Mouse (Mus musculus): ENCODE data around the gene Ugt1a6a. TPM values are rescaled to one million over a fixed set of nuclear protein-coding genes. Genes with fewer than 3 reads are reported as not detected.

Gene Ugt1a6a
- polyA plus RNA-seq, 1 experiment = not detected

GRCm38 (mm10) chr1:88230981-88231802, 96.6 kb downstream of the Ugt1a6a start:
- TF ChIP-seq GATA1 (IDR thresholded peaks at IDR 0.05; ENCODE audit: low read length) = no peak

DNA sequence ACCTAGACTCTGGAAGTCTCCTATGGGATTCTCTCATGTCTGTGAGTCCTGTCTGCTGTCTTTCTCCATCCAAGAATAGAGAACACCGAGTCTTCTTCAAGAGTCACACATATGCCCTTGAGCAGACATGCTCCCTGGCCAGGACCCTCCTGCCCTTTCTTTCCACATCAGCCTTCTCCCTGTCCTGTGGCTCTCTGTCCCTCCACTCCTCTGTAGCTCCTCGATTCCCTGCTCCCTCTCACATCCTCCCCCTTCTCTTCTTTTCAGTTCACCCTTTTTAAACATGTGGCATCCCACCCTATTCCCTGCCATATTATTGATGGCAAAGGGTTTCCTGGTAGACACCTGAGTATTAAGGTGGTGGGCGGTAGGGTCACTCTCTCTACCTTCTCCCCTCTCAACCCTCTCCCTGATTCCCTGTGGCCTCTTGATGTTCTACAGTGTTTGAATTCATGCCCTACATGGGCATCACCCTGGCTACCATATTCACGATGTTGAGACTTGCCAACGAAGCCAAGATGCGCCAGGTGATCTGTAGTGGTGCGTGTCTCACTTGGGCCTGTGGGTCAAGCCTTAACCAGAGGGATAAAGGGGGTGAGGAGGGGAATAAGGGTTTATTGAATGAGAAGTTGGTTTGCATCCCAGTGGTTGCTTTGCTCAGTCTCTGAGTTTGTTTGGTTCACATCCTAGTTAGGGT, 97.3 kb downstream of the Ugt1a6a start:
- TF ChIP-seq GATA1 (IDR thresholded peaks at IDR 0.05; ENCODE audit: low read length) = no peak

DNA sequence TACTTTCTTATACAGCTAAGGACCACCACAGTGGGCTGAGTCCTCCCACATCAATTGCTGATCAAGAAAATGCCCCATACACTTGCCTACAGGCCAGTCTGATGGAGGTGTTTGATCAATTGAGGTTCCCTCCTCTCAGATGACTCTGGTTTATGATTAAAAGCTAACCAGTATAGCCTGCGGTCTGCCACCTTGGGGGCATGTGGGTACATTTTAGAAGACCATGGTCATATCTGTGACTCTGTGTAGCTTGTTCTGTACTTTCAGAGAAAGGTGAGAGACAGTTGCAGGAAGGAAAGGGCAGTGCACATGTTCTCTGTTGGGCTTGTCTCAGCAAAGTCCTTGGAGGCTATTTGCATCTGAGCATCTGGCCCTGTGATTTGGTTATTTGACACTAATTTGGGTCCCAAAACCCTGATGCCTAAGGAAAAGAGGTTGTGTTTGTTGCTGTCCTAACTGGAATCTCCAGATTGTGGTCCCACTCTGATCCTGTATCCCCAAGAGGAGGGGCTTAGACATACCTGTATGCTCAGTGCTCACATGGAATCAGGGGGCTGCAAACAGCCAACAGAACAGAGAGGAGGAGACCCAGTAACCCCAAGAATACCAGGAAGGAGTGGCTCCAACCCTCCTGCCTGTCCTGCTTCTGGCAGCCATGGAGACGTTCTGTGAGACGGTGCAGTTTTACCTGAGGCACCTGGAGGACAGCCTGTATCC, 98.2 kb downstream of the Ugt1a6a start:
- TF ChIP-seq GATA1 (IDR thresholded peaks at IDR 0.05; ENCODE audit: low read length) = no peak

DNA sequence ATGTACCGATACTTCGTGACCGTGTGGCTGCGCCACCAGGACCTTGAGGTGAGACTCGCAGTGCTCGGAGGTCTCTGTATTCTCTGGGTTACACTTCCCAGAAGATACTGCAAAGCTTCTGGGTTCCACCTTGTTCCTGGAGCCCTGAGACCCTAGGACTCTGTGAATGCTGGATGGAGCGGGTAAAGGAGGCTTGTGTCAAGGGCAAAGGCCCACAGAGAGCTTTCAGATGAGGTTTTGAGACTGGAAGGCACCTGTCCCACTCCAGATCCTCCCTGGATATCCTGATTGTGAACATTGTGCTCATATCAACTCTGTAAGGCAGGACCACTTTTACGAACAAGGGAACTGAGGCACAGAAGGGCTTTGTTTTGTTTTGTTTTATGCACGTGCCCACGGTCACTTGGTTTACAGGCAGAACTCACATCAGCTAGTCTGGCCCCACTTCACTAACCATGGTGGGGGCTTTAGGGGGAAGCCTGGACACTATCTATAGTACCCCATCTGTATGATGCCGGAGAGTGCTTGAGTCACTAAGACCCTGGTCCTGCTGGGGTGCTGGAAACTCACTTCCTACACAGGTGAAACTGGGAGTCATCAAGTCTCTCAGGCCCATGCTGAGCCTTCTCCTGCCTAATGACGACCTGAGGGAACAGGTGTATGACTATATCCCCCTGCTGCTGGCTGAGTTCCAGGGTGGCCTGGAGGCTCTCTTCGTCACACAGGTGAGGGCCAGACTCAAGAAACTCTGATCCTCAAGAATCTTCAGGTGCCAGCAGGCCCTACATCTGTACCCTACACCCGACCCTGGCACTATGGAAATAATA, 99.0 kb downstream of the Ugt1a6a start:
- TF ChIP-seq GATA1 (IDR thresholded peaks at IDR 0.05; ENCODE audit: low read length) = no peak

- no peak for TF ChIP-seq GATA1 (IDR thresholded peaks at IDR 0.05; ENCODE audit: low read length)
These were observed 99.6 kb downstream of the Ugt1a6a start for GRCm38 (mm10) chr1:88234248-88234610.

DNA sequence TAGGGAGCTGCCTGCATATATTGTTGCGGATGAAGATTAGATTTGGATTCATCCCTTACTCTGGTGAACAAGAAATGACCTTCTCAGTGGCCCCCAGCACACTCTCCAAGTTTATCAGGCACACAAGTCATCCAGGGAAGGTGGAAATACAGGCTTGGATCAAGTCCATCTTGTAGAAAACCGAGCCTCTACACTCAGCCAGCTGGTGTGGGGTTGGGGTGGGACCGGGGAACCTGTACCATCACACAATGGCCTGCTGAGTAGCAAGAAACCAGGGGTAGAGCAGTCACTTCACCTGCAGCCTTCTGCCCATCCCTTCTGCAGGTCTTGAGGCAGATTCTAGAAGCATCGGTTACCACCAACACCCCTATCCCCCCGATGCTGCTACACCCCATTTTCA, 100.0 kb downstream of the Ugt1a6a start:
- TF ChIP-seq GATA1 (IDR thresholded peaks at IDR 0.05; ENCODE audit: low read length) = no peak

- TF ChIP-seq GATA1 (IDR thresholded peaks at IDR 0.05; ENCODE audit: low read length) = no peak
These were observed 100.7 kb downstream of the Ugt1a6a start for GRCm38 (mm10) chr1:88235046-88235893.

DNA sequence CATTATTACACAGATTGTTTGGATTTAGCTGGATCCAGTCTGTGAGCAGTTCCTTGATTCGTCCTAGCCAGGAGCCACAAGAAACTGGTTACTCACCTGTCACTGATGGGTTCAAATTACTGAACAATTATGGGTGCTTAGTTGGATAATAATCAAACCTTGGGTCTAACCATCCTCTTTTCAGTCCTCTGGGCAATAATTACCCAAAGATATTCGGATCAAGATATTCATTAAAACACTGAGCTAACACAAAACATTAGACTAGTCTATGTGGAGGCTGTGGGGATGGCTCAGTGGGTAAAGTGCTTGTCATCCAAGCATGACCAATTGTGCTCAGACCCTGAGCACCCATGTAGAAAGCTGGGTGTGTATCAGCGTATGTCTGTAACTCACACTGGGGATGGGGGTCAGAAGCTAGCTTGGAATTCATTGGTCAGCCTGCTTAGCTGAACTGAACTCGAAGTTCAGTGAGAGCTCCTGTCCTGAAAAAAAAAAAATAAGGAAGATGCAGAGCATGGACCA, 101.3 kb downstream of the Ugt1a6a start:
- TF ChIP-seq GATA1 (IDR thresholded peaks at IDR 0.05; ENCODE audit: low read length) = no peak

DNA sequence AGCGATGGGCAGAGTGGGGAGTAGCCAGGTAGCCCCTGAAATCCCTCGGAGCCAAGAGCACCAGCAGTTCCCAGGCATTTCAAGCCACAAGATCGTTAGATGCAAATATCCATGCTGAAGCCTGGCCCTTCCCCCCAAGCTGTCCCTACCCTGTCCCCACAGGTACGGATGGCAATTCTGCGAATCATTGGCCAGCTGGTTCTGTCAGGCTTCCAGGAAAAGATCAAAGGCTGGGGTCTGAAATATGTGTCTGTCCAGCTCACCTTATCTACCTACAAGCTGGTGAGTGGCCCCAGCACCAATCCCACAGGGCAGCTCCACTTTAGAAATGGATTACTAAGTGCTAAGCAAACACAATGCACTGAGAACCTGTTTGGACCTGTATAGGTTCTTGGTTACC, 102.7 kb downstream of the Ugt1a6a start:
- TF ChIP-seq GATA1 (IDR thresholded peaks at IDR 0.05; ENCODE audit: low read length) = no peak

DNA sequence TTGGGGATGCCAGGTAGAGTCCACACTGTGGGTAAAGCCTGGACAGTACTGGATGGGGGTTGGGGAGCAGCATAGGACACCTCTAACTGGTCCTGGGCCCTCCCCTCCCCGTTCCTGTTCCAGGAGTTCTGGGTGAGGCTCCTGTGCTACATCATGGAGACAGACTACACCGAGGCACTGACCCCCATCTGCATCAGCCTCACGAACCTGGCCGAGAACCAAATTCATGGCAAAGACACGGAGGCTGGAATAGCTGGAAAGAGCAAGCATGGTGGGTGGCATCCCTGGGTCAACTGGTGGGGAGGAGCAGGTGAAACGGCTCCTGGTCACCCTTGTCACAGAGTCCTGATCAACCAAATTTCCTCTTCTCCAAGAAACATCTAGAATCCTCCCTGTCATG, 104.2 kb downstream of the Ugt1a6a start:
- TF ChIP-seq GATA1 (IDR thresholded peaks at IDR 0.05; ENCODE audit: low read length) = no peak

DNA sequence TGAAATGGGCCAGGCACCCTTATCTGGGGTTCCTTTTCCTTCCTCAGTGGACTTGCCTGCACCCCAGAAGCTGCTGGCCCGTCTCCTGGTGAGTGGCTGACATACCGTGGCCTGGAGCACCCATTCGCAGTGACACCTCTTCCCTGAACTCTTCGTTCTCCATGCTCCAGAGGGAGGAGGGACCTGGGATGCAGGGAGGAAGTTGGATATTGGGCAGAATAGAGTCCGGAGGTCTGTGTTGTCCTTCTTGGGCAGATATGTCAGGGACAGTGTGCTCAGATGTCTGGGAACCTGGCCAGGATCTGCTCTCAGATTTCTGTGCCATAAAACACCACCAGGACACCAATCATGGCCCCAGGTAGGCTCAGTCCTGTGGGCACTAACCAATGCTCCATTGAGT, 105.5 kb downstream of the Ugt1a6a start:
- no peak for TF ChIP-seq GATA1 (IDR thresholded peaks at IDR 0.05; ENCODE audit: low read length)

DNA sequence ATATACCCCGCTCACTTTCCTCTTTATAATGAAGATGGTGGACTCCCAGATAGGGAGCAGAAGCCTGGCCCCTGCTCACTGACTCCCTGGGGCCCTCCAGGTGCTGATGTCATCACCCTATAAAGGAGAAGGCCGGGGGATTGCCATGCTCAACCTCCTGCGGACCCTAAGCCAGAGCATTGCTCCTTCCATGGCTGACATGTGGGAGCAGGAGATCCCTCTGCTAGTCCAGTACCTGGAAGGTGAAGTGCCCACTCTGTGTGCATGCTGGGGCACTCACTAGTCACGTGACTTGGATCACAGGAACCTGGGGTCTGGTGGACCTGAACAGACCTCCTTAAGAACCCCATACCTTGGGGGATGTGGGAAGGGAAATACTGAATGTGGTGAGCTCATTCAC, 106.0 kb downstream of the Ugt1a6a start:
- no peak for TF ChIP-seq GATA1 (IDR thresholded peaks at IDR 0.05; ENCODE audit: low read length)

DNA sequence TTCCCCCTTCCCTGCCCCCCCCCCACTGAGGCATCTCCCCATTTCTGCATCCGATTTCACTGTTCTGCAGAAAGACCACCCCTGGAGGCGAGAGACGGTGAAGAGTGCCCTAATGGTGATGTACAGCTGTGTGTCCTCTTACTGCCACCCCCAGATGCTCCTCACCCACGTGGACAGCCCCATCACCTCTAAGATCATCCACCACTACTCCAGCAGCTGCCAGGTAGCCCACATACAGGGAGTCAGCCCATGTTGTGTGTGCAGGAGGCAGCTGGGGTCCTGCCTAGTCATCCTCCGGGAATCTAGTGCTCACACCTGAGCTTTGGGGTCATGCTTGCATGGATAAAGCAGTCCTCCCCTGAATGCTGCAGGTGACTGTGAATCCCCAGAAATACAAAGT, 109.3 kb downstream of the Ugt1a6a start:
- no peak for TF ChIP-seq GATA1 (IDR thresholded peaks at IDR 0.05; ENCODE audit: low read length)

DNA sequence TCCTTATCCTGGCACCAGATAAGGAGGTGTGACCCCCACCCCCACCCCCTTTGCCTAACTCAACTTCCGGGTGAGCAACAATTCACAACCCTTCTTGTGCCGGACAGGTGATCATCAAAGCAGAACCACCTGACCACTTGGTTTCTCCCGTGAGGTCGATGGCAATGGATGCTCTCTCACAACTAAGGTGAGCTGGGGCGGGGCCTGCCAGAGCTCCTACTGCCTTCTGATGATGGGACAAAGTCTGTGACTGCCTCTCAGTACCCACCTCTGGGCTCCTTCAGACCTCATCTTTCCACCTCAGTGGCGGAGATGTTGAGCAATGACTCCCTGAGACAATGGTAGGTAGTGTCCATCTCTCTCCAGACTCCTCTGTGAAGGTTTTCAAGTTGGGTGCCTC, 111.3 kb downstream of the Ugt1a6a start:
- TF ChIP-seq GATA1 (IDR thresholded peaks at IDR 0.05; ENCODE audit: low read length) = no peak
